Mouse (Mus musculus): ENCODE data around the gene Rassf10.

GRCm38 (mm10) chr7:112953777-112954291 is at the start of gene Rassf10:
- no peak for TF ChIP-seq POLR2A (IDR thresholded peaks at IDR 0.05; ENCODE audit: borderline replicate concordance, extremely low read depth, insufficient read depth, insufficient read length, poor library complexity, severe bottlenecking)
- TF ChIP-seq CTCF (IDR thresholded peaks at IDR 0.05; ENCODE audit: borderline replicate concordance, extremely low read depth, insufficient read depth, insufficient read length): no peak

Data from brain, embryonic 14.5 days (tissue).